Mouse (Mus musculus) lung, postnatal 0 days (tissue): ENCODE measurements around the gene Praf2. TPM values are rescaled to one million over a fixed set of nuclear protein-coding genes. Genes with fewer than 3 reads are reported as not detected.
"Not testable (repeated sequence)": the region's sequence is repeated elsewhere in the genome, so short reads cannot be mapped to it uniquely, and the experiment has no call there.

ENCODE experiments used
- ATAC-seq: fragments of 200-750 bp; cut with Nextera tagmentation; 2 replicates; pipeline ENCODE4 v1.8.0; 2017; ENCODE audit warnings: moderate library complexity
- DNase-seq: peaks from one replicate; pipeline ENCODE4 v3.0.0-alpha.2; 2016; ENCODE audit warnings: low spot score
- H3K27ac ChIP-seq: fragments of 300-500 bp; sonication (generic); 2 replicates; pipeline ENCODE4 v1.5.1; 2014; ENCODE audit warnings: antibody characterized with exemption, mild to moderate bottlenecking, low read length, mixed read lengths
- H3K27me3 ChIP-seq: fragments of 300-500 bp; sonication (generic); replicated peaks from 2 replicates; pipeline ENCODE4 v1.6.1; 2014; ENCODE audit warnings: low read length, mixed read lengths; ENCODE audit not compliant: insufficient read depth
- H3K36me3 ChIP-seq: fragments of 300-500 bp; sonication (generic); 2 replicates; pipeline ENCODE4 v1.6.1; 2014; ENCODE audit warnings: low read length, mixed read lengths; ENCODE audit not compliant: insufficient read depth
- H3K4me1 ChIP-seq: fragments of 300-500 bp; sonication (generic); 2 replicates; pipeline ENCODE4 v1.6.1; 2014; ENCODE audit warnings: antibody characterized with exemption, low read depth, low read length, mixed read lengths; ENCODE audit not compliant: insufficient read depth
- H3K4me2 ChIP-seq: fragments of 300-500 bp; sonication (generic); replicated peaks from 2 replicates; pipeline ENCODE4 v1.6.1; 2014; ENCODE audit warnings: low read depth, mild to moderate bottlenecking, low read length, moderate library complexity, mixed read lengths
- H3K4me3 ChIP-seq: fragments of 300-500 bp; sonication (generic); 2 replicates; pipeline ENCODE4 v1.5.1; 2014; ENCODE audit warnings: low read depth, low read length
- H3K9ac ChIP-seq: fragments of 300-500 bp; sonication (generic); replicated peaks from 2 replicates; pipeline ENCODE4 v1.6.1; 2014; ENCODE audit warnings: low read depth, mild to moderate bottlenecking
- H3K9me3 ChIP-seq: fragments of 300-500 bp; sonication (generic); 2 replicates; pipeline ENCODE4 v1.6.1; 2016; ENCODE audit warnings: low read length, mixed read lengths
- CTCF ChIP-seq: IDR thresholded peaks from 2 replicates; pipeline ENCODE4 v1.5.1; 2016; ENCODE audit warnings: antibody characterized with exemption, mild to moderate bottlenecking
- EP300 ChIP-seq: IDR thresholded peaks from 2 replicates; pipeline ENCODE4 v1.6.1; 2016; ENCODE audit warnings: antibody characterized with exemption, mild to moderate bottlenecking, control low read depth
- WGBS: fragments of 180-500 bp; shearing (Covaris S2); extraction: QIAGEN DNeasy Blood & Tissue Kit; methylation state at CpG from one replicate; pipeline ENCODE4 v1.1.7; 2014; 5-methylcytosine and 5-hydroxymethylcytosine counted together
- polyA plus RNA-seq: library from polyadenylated mRNA; unstranded; fragments of >200 nt; fragmentation: Nextera tagmentation; extraction: Ambion mirVana; gene quantifications from 2 replicates; pipeline ENCODE4 v1.2.1, GENCODE M21; 2015

Praf2 gene
- polyA plus RNA-seq, 1 experiment from 2014 or later: 18.8 TPM

DNA sequence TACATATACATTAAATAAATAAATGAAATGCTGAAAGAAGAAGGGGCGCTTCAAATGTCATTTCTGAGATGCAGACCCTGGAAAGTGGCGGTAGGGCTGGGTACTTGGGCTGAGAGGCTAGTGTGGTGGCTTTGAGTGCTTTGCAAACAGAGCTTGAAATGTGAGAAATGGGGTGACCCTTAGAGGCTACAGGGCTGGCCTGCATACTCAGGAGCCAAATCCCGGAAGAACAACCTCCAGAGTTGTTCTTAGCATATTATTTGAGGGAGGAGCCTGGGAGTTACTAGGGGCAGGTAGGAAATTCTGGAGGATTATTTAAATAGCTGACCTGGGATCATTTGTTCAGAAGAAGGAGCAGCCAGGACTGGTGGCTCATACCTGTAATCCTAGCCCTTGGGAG, 37.8 kb upstream of the Praf2 start:
- no peak overlapping the region for H3K4me3 ChIP-seq
- no peaks in the 10 kb centered on the region for H3K4me1 ChIP-seq
- no peaks in the 10 kb centered on the region for H3K36me3 ChIP-seq
- ATAC-seq (peak; percentile 89), DNase-seq (peak; percentile 67)
- H3K9ac ChIP-seq: no peak overlapping the region
- H3K27me3 ChIP-seq: no peaks in the 10 kb centered on the region
- no peak overlapping the region for H3K4me2 ChIP-seq
- no peak for TF ChIP-seq CTCF
- TF ChIP-seq EP300: no peak
- no peaks in the 10 kb centered on the region for H3K9me3 ChIP-seq
- H3K27ac ChIP-seq: no peak overlapping the region
- 50% methylated on average over 3 of the region's 3 CpGs for WGBS

GRCm38 (mm10) chrX:7692862-7693261, 35.4 kb upstream of the Praf2 start:
- no peak overlapping the region for H3K9ac ChIP-seq

GRCm38 (mm10) chrX:7696520-7696919, 31.7 kb upstream of the Praf2 start:
- 32% methylated on average over 6 of the region's 6 CpGs for WGBS
- DNase-seq: no peak
- Histone ChIP-seq H3K9me3 (no peaks in the 10 kb centered on the region), H3K27me3 (no peaks in the 10 kb centered on the region), H3K27ac (no peak overlapping the region), H3K4me2 (0 out of 2 replicates have a peak overlapping the region, but pooled peaks have one; percentile 27), H3K36me3 (no peaks in the 10 kb centered on the region), H3K4me1 (no peaks in the 10 kb centered on the region), H3K9ac (no peak overlapping the region), H3K4me3 (0 out of 2 replicates have a peak overlapping the region, but pooled peaks have one; percentile 54)
- TF ChIP-seq CTCF: no peak
- peak; percentile 11; the same call in 1 of the 2 replicates for ATAC-seq

More at GRCm38 (mm10) chrX:7692862-7693261, 35.4 kb upstream of the Praf2 start:
- Histone ChIP-seq H3K27me3 (no peaks in the 10 kb centered on the region), H3K27ac (no peak overlapping the region), H3K9me3 (no peaks in the 10 kb centered on the region), H3K36me3 (no peaks in the 10 kb centered on the region), H3K4me3 (no peak overlapping the region), H3K4me2 (no peak overlapping the region), H3K4me1 (no peaks in the 10 kb centered on the region)
- WGBS: 27% methylated on average over 4 of the region's 4 CpGs
- peak; percentile 67 for TF ChIP-seq CTCF
- TF ChIP-seq EP300: no peak
- ATAC-seq (no peak), DNase-seq (peak; percentile 42)

- Histone ChIP-seq H3K27ac (peak within 1 kb of the TSS; percentile 54; the same call in 1 of the 2 replicates), H3K4me3 (peak within 1 kb of the TSS; percentile 54), H3K27me3 (no peaks in the 10 kb centered on the region), H3K9me3 (no peaks in the 10 kb centered on the region), H3K9ac (peak within 1 kb of the TSS; percentile 39; the same call in 1 of the 2 replicates), H3K4me1 (no peaks in the 10 kb centered on the region), H3K36me3 (no peaks in the 10 kb centered on the region), H3K4me2 (peak within 1 kb of the TSS; percentile 50)
- DNase-seq: peak; percentile 96
- TF ChIP-seq CTCF: no peak
- ATAC-seq: peak; percentile 98
- 9% methylated on average over 31 of the region's 33 CpGs for WGBS
These were observed 31.3 kb upstream of the Praf2 start, which contains the start of gene Gpkow for GRCm38 (mm10) chrX:7696954-7697381. Gpkow (plus strand) TSS chrX:7697131.

DNA sequence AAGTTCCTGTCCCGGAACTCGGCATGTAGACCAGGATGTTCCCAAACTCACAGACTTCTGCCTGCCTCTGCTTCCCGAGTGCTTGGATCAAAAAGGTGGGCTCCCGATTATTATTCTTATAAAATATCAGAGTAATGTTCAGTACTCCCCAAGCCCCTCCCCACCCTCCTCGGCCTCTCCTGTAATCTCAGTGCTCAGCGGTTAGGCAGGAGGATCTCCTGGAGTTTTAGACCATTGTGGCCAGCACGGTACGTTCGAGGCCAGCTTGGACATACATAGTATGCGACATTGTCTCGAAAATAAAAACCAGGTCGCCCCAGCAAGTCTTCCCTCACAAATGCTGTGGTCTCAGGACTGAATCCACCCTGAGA, 14.5 kb upstream of the Praf2 start:
- not testable (repeated sequence) for H3K4me1 ChIP-seq, H3K27ac ChIP-seq, H3K27me3 ChIP-seq, H3K9me3 ChIP-seq, DNase-seq, H3K36me3 ChIP-seq, H3K9ac ChIP-seq
- peak; percentile 12; the same call in 1 of the 2 replicates for ATAC-seq
- 26% methylated on average over 4 of the region's 12 CpGs for WGBS
- H3K4me3 ChIP-seq: peak overlapping the region; percentile 21; the same call in 1 of the 2 replicates
- peak overlapping the region; percentile 37 for H3K4me2 ChIP-seq

DNA sequence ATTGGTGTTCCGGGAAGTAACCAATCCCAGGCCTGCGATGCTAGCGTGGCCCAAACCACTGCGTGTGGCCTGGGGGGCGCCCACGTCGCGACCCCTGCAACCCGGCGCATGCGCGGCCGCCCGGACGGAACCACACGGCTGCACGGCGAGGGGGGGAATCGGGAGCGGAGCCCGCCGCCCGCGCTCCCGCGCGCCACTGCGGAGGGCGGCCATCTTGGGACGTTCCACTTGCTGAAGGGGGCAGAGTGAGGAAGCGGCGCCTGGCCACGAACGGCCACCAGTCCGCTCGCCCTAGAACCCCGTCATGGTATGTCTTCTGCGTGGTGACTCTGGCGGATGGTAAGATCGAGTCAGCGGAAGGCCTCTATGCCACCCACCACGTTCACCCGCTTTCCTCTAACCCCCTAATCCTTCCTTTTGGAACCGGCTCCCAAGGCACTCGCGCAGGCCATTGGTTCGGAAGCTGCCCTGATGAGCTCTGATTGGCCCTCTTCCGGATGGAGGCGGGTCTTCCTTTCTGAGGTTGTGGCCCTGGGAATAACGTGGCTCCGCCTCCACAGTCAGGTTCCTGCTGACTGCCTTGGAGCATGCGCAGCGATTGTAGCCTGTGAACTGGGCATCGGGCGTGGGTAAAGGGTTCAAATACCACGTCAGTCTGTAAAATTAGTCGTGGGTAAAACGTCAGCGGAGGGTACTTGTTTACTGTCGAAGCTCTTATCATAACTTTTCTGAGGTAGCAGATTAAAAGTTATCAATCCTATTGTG, 13.9 kb upstream of the Praf2 start, which contains the start of gene Wdr45:
TSS of gene Wdr45 (plus strand) at position 199 of the 765 bp plus-strand sequence.
- H3K9ac ChIP-seq, H3K36me3 ChIP-seq, H3K27me3 ChIP-seq, H3K27ac ChIP-seq, H3K9me3 ChIP-seq, H3K4me1 ChIP-seq: not testable (repeated sequence)
- peak; percentile 97 for DNase-seq
- ATAC-seq: peak; percentile 98
- peak within 1 kb of the TSS; percentile 21; the same call in 1 of the 2 replicates for H3K4me3 ChIP-seq
- 19% methylated on average over 17 of the region's 60 CpGs for WGBS
- H3K4me2 ChIP-seq: peak within 1 kb of the TSS; percentile 37
